Mouse (Mus musculus): ENCODE measurements at regions not wholly inside any gene's neighbourhood (a gene's known extent, or its start where the extent isn't known, plus 50 kb on each side); places are given as distances from the start of the nearest gene placed in this dataset.

- intact Hi-C loops (cut with DNase I), result loop anchor here (10.0 kb wide), 1 partner anchor 518 kb away; no protein-coding TSS in a partner anchor
Observed at GRCm38 (mm10) chrX:51913247-51913646, 59.3 kb downstream of the 1700080O16Rik start.

GRCm38 (mm10) chrX:51911566-51911965, 61.0 kb downstream of the 1700080O16Rik start:
- intact Hi-C loops (cut with DNase I), result loop anchor here (10.0 kb wide), 1 partner anchor 517 kb away; no protein-coding TSS in a partner anchor

- intact Hi-C loops (cut with DNase I), result loop anchor here (10.0 kb wide), 1 partner anchor 516 kb away; no protein-coding TSS in a partner anchor
Observed at GRCm38 (mm10) chrX:51910576-51910975, 62.0 kb downstream of the 1700080O16Rik start.

- intact Hi-C loops (cut with DNase I), result no loop called here
Observed at GRCm38 (mm10) chrX:51898445-51898844, 74.1 kb downstream of the 1700080O16Rik start.

GRCm38 (mm10) chrX:51897059-51897458, 75.5 kb downstream of the 1700080O16Rik start:
- intact Hi-C loops (cut with DNase I), result no loop called here

GRCm38 (mm10) chrX:51895646-51896190, 76.9 kb downstream of the 1700080O16Rik start:
- intact Hi-C loops (cut with DNase I), result no loop called here

- intact Hi-C loops (cut with DNase I), result no loop called here
Observed at GRCm38 (mm10) chrX:51892716-51893115, 79.9 kb downstream of the 1700080O16Rik start.

- intact Hi-C loops (cut with DNase I), result no loop called here
Observed at GRCm38 (mm10) chrX:51886129-51886528, 85.1 kb upstream of the Usp26 start.

Data from adrenal gland (tissue).